Mouse (Mus musculus) neural tube, embryonic 12.5 days (tissue): Measurements from ENCODE around the gene Skint5. TPM values are rescaled to one million over a fixed set of nuclear protein-coding genes. Genes with fewer than 3 reads are reported as not detected.
"Not testable (repeated sequence)": the region's sequence is repeated elsewhere in the genome, so short reads cannot be mapped to it uniquely, and the experiment has no call there.

Experiments used
- ATAC-seq: fragments of 200-750 bp; cut with Nextera tagmentation; 2 replicates; pipeline ENCODE4 v1.8.0; 2017; ENCODE audit warnings: low read depth, mild to moderate bottlenecking, moderate TSS enrichment, moderate library complexity; ENCODE audit not compliant: low FRiP score
- H3K27ac ChIP-seq: fragments of 300-500 bp; sonication (generic); 2 replicates; pipeline ENCODE4 v1.5.1; 2016
- H3K27me3 ChIP-seq: fragments of 300-500 bp; sonication (generic); replicated peaks from 2 replicates; pipeline ENCODE4 v1.6.1; 2016; ENCODE audit warnings: mild to moderate bottlenecking
- H3K36me3 ChIP-seq: fragments of 300-500 bp; sonication (generic); 2 replicates; pipeline ENCODE4 v1.6.1; 2016; ENCODE audit warnings: mild to moderate bottlenecking
- H3K4me1 ChIP-seq: fragments of 300-500 bp; sonication (generic); 2 replicates; pipeline ENCODE4 v1.6.1; 2016
- H3K4me2 ChIP-seq: fragments of 300-500 bp; sonication (generic); replicated peaks from 2 replicates; pipeline ENCODE4 v1.6.1; 2016; ENCODE audit warnings: mild to moderate bottlenecking
- H3K4me3 ChIP-seq: fragments of 300-500 bp; sonication (generic); 2 replicates; pipeline ENCODE4 v1.5.1; 2016
- H3K9ac ChIP-seq: fragments of 300-500 bp; sonication (generic); 2 replicates; pipeline ENCODE4 v1.6.1; 2016; ENCODE audit warnings: mild to moderate bottlenecking
- H3K9me3 ChIP-seq: fragments of 300-500 bp; sonication (generic); 2 replicates; pipeline ENCODE4 v1.6.1; 2016; ENCODE audit warnings: mild to moderate bottlenecking
- WGBS: fragments of 180-500 bp; shearing (Covaris S2); methylation state at CpG from one replicate; pipeline ENCODE4 v1.1.7; 2016; 5-methylcytosine and 5-hydroxymethylcytosine counted together
- polyA plus RNA-seq: library from polyadenylated mRNA; unstranded; fragments of >200 nt; fragmentation: Nextera tagmentation; extraction: Ambion mirVana; gene quantifications from 2 replicates; pipeline ENCODE4 v1.2.1, GENCODE M21; 2016

Skint5 gene
- not detected in 2 replicates for polyA plus RNA-seq

DNA sequence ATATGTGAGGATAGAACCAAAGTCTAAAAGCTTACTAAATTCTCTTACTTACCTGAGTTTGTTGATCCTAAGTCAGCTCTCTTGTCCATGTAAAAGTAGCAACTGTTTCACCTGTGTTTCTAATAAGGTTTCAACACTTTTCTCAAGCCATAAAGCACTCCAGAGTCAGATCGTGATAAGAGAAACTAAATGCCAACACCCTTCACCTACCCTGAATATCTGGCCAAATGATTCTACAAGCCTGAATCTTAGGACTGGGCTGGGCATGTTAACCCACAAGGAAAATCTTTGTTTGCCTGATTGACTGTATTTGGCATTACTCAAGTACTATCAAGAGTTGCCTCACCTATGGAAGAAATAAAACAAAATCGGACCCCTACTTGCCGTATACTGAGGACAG, at the start of gene Skint5:
TSS of gene Skint5 (minus strand) at position 101 of the 400 bp plus-strand sequence.
- 92% methylated on average over 3 of the region's 3 CpGs for WGBS
- Histone ChIP-seq H3K27ac (no peak within 1 kb of the TSS), H3K4me2 (no peak within 1 kb of the TSS), H3K4me1 (no peaks in the 10 kb centered on the region), H3K4me3 (no peak within 1 kb of the TSS), H3K36me3 (no peaks in the 10 kb centered on the region), H3K9me3 (0 out of 2 replicates have a peak, but pooled peaks cover 8% of the 10 kb centered on the region), H3K27me3 (no peaks in the 10 kb centered on the region), H3K9ac (no peak within 1 kb of the TSS)
- no peak for ATAC-seq

DNA sequence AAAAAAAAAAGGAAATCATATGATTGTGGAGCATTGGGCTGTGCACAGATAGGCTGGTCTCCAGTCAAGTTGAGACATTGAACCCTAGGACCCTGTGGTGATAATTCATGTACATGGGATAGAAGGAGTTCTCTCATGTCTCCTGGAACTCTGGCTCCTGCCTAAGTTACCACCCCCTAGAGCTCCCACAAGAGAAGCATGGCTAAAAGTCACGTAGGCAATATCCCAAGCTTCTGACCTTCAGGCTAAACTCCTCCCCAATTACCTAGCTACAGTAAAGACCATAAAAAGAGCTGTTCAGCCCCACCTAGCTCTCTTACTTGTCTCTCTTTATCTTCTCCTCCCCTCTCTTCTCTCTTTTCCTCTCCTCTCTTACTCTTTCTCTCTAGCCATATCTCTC, 42.0 kb downstream of the Skint5 start:
- Histone ChIP-seq H3K4me3 (no peak overlapping the region), H3K9ac (no peak overlapping the region), H3K4me1 (no peaks in the 10 kb centered on the region), H3K4me2 (no peak overlapping the region), H3K27ac (no peak overlapping the region), H3K9me3 (peaks cover 23% of the 10 kb centered on the region; the same call in 1 of the 2 replicates), H3K27me3 (no peaks in the 10 kb centered on the region), H3K36me3 (no peaks in the 10 kb centered on the region)
- ATAC-seq, result no peak
- 58% methylated on average over 1 of the region's 1 CpGs for WGBS

DNA sequence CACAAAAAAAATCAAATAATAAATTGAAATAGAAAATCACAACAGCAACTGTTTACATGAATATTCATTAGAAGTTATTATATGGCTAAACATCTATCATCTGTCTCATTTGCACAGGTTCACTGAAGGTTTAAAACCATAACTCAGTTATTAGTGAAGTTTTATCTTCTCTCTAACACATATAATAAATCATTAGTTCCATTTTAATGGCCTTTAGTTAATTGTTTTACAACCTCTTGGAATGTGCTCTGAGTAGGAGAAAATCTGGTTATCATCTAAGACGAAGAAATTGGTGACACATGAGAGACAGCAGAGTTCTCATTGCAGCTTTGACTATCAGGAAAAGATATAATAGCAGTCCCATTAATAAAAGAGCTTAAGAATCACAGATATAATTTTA, 235.1 kb downstream of the Skint5 start:
- no peaks in the 10 kb centered on the region for H3K4me1 ChIP-seq
- H3K4me2 ChIP-seq, result no peak overlapping the region
- H3K9ac ChIP-seq, result no peak overlapping the region
- H3K4me3 ChIP-seq, result no peak overlapping the region
- H3K9me3 ChIP-seq, result no peaks in the 10 kb centered on the region
- no peak for ATAC-seq
- no peak overlapping the region for H3K27ac ChIP-seq
- WGBS, result 75% methylated on average over 1 of the region's 1 CpGs
- no peaks in the 10 kb centered on the region for H3K36me3 ChIP-seq
- H3K27me3 ChIP-seq, result no peaks in the 10 kb centered on the region

GRCm38 (mm10) chr4:113763684-113764083, 235.6 kb downstream of the Skint5 start:
- Histone ChIP-seq H3K36me3 (no peaks in the 10 kb centered on the region), H3K9ac (no peak overlapping the region), H3K4me1 (no peaks in the 10 kb centered on the region), H3K4me2 (no peak overlapping the region), H3K27ac (no peak overlapping the region), H3K27me3 (no peaks in the 10 kb centered on the region), H3K4me3 (no peak overlapping the region), H3K9me3 (no peaks in the 10 kb centered on the region)
- WGBS, result 63% methylated on average over 1 of the region's 1 CpGs
- no peak for ATAC-seq

DNA sequence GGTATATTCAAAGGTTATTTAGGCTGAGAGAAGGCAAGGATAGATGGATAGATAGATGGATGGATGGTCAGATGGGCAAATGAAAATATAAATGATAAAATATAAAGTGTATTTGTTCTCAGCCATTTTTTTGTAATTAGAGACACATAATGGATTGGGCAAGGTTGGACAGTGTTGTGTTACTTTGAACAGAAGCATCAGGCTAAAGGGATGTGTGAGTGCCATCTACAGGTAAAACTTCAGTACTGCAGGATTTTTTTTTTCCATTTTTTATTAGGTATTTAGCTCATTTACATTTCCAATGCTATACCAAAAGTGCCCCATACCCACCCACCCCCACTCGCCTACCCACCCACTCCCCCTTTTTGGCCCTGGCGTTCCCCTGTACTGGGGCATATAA, 551.1 kb downstream of the Skint5 start:
- not testable (repeated sequence) for ATAC-seq

More for the DNA sequence above, 551.1 kb downstream of the Skint5 start:
- H3K9ac ChIP-seq, H3K36me3 ChIP-seq, H3K4me1 ChIP-seq, H3K27ac ChIP-seq, H3K4me3 ChIP-seq, H3K27me3 ChIP-seq, H3K4me2 ChIP-seq: not testable (repeated sequence)
- 68% methylated on average over 2 of the region's 2 CpGs for WGBS
- H3K9me3 ChIP-seq, result peaks cover 35% of the 10 kb centered on the region

Other genes starting within 250 kb of the Skint5 start
- not detected in 2 replicates for gene Skint11, start 163.9 kb upstream of the Skint5 start, polyA plus RNA-seq